Mouse (Mus musculus) liver, embryonic 11.5 days (tissue): Measurements from ENCODE around the gene Tekt5. TPM values are rescaled to one million over a fixed set of nuclear protein-coding genes. Genes with fewer than 3 reads are reported as not detected.

ENCODE experiments used
- ATAC-seq: fragments of 200-750 bp; cut with Nextera tagmentation; replicated peaks from 2 replicates; pipeline ENCODE4 v1.8.0; 2017; ENCODE audit warnings: moderate number of reproducible peaks, mild to moderate bottlenecking, moderate TSS enrichment, moderate library complexity; ENCODE audit not compliant: low FRiP score
- DNase-seq: peaks from one replicate; pipeline ENCODE4 v3.0.0-alpha.2; 2017; ENCODE audit warnings: low spot score
- H3K27ac ChIP-seq: fragments of 300-500 bp; sonication (generic); 2 replicates; pipeline ENCODE4 v1.5.1; 2014; ENCODE audit warnings: mild to moderate bottlenecking, low read depth, low read length, control low read depth
- H3K27me3 ChIP-seq: fragments of 300-500 bp; sonication (generic); replicated peaks from 2 replicates; pipeline ENCODE4 v1.6.1; 2014; ENCODE audit warnings: low read length, mixed read lengths; ENCODE audit not compliant: control insufficient read depth, insufficient read depth
- H3K36me3 ChIP-seq: fragments of 300-500 bp; sonication (generic); 2 replicates; pipeline ENCODE4 v1.6.1; 2014; ENCODE audit warnings: mild to moderate bottlenecking, low read length, moderate library complexity, mixed read lengths; ENCODE audit not compliant: control insufficient read depth, insufficient read depth
- H3K4me1 ChIP-seq: fragments of 300-500 bp; sonication (generic); replicated peaks from 2 replicates; pipeline ENCODE4 v1.6.1; 2014; ENCODE audit warnings: low read length, mixed read lengths; ENCODE audit not compliant: control insufficient read depth, insufficient read depth
- H3K4me2 ChIP-seq: fragments of 300-500 bp; sonication (generic); 2 replicates; pipeline ENCODE4 v1.6.1; 2014; ENCODE audit warnings: mild to moderate bottlenecking, control low read depth, moderate library complexity
- H3K4me3 ChIP-seq: fragments of 300-500 bp; sonication (generic); 2 replicates; pipeline ENCODE4 v1.5.1; 2014; ENCODE audit warnings: low read depth, low read length, control low read depth
- H3K9ac ChIP-seq: fragments of 300-500 bp; sonication (generic); 2 replicates; pipeline ENCODE4 v1.6.1; 2014; ENCODE audit warnings: low read depth, low read length, control low read depth
- H3K9me3 ChIP-seq: fragments of 300-500 bp; sonication (generic); 2 replicates; pipeline ENCODE4 v1.6.1; 2016; ENCODE audit warnings: low read length, inconsistent platforms, mixed read lengths; ENCODE audit not compliant: control insufficient read depth
- WGBS: fragments of 180-500 bp; shearing (Covaris S2); extraction: QIAGEN DNeasy Blood & Tissue Kit; methylation state at CpG from one replicate; pipeline ENCODE4 v1.1.7; 2014; 5-methylcytosine and 5-hydroxymethylcytosine counted together
- polyA plus RNA-seq: library from polyadenylated mRNA; unstranded; fragments of >200 nt; fragmentation: Nextera tagmentation; extraction: Ambion mirVana; gene quantifications from 2 replicates; pipeline ENCODE4 v1.2.1, GENCODE M21; 2014

The Tekt5 gene
- polyA plus RNA-seq, 1 experiment from 2014 or later = not detected

DNA sequence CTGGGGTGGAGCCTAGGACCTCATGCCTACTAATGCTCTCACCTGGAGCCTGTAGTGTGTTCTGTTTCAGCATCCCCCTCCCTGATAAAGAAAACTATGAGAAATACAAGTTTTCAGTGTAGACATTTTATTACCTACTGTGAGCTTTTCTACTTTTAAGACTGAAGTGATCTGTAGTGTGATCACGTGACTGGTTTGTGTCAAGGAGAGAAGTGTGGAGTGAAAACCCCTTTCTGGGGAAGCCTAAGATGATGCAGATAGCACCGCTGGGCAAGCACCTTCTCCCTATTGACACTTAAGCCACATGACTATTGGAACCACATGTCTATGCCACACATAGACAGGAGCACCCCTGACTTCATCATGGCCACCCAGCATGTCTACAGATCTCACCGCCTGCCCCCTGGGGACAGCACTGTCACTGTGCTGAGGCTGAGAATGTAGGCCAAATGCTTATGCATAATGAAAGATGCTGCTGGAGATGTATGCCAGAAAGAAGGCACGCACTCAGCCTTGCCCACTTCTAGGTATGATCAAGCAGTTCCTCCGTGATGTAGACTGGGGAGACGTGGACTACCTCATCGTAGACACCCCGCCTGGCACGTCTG lies 25.3 kb upstream of the Tekt5 start:
- Histone ChIP-seq H3K27me3 (no peaks in the 10 kb centered on the region), H3K4me3 (no peak overlapping the region), H3K36me3 (peaks cover 48% of the 10 kb centered on the region), H3K9ac (no peak overlapping the region), H3K4me1 (no peaks in the 10 kb centered on the region), H3K27ac (no peak overlapping the region), H3K9me3 (no peaks in the 10 kb centered on the region), H3K4me2 (no peak overlapping the region)
- WGBS = 94% methylated on average over 9 of the region's 9 CpGs
- ATAC-seq (no peak), DNase-seq (no peak)

DNA sequence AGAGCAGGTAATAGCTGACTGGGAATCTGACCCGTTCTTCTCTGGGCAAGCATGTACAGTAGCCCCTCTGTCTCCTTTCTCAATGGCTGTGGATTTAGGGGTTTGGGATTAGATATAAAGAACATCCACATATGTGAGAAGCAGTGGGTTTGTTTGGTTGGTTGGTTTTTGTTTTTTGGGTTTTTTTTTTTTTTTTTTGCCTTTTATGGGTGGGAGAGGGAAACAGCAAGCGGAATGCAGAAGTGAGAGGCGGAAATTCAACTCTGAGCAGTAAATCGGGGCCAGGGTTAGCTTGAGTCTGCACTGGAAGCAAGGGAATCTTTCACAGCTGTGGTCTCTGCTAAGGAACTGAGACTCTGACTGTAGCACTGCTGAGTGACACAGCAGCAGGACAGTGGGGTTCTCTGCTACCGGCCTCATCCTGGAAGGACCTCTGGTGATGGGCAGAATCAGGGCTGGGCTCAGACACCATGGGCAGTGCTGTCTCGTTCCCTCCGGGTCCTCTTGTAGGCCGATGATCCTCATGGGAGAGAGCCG lies 22.5 kb upstream of the Tekt5 start:
- Histone ChIP-seq H3K4me1 (no peaks in the 10 kb centered on the region; the same call in 1 of the 2 replicates), H3K9me3 (no peaks in the 10 kb centered on the region), H3K4me3 (no peak overlapping the region), H3K9ac (no peak overlapping the region), H3K4me2 (no peak overlapping the region), H3K27ac (no peak overlapping the region), H3K36me3 (peaks cover 52% of the 10 kb centered on the region), H3K27me3 (no peaks in the 10 kb centered on the region)
- WGBS = 95% methylated on average over 9 of the region's 9 CpGs
- no peak for DNase-seq
- no peak for ATAC-seq

DNA sequence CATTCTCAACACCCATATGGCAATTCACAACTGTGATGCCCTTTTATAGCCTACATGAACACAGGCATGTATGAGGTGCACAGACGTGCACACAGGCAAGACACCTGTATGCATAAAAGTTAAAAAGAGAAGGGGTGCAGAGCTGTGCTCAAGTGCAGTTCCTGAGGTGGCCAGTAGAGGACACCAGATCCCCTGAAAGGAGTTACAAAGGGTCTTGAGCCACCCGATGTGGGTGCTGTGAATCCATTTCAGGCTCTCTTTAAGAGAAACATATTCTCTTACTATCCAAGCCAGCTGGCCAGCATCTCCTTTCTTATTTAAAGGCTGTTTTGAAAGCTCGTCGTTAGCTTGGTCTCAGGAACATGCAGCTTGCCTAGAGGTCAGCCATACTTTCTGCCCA lies 21.6 kb upstream of the Tekt5 start:
- Histone ChIP-seq H3K27me3 (no peaks in the 10 kb centered on the region), H3K9ac (no peak overlapping the region), H3K4me3 (no peak overlapping the region), H3K4me1 (no peaks in the 10 kb centered on the region; the same call in 1 of the 2 replicates), H3K4me2 (no peak overlapping the region), H3K9me3 (no peaks in the 10 kb centered on the region), H3K36me3 (peaks cover 45% of the 10 kb centered on the region), H3K27ac (no peak overlapping the region)
- ATAC-seq (no peak), DNase-seq (no peak)
- WGBS = 88% methylated on average over 4 of the region's 4 CpGs

DNA sequence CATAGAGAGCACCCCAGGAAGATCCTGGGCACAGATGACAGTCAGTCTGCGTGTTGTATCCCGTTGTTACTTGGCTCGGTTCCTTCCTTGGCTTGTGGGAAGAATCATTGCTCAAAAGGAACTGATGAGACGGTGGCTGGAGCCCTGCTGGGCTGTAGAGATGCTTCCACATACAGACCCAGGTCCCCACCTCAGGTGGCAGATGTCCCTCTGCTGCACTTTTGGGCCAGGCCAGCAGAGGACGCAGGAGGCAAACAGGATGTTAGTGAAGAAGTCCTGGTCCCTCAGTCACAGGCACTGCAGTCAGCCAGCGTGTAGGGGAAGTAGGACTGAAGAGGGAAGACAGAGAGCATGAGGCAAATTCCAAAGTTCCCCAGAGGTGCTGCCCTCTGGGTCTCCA lies 20.7 kb upstream of the Tekt5 start:
- DNase-seq (no peak), ATAC-seq (no peak)
- Histone ChIP-seq H3K27ac (no peak overlapping the region), H3K4me3 (no peak overlapping the region), H3K9ac (no peak overlapping the region), H3K4me1 (peaks cover 4% of the 10 kb centered on the region), H3K4me2 (no peak overlapping the region), H3K9me3 (no peaks in the 10 kb centered on the region), H3K36me3 (peaks cover 39% of the 10 kb centered on the region), H3K27me3 (no peaks in the 10 kb centered on the region)
- 80% methylated on average over 6 of the region's 6 CpGs for WGBS

DNA sequence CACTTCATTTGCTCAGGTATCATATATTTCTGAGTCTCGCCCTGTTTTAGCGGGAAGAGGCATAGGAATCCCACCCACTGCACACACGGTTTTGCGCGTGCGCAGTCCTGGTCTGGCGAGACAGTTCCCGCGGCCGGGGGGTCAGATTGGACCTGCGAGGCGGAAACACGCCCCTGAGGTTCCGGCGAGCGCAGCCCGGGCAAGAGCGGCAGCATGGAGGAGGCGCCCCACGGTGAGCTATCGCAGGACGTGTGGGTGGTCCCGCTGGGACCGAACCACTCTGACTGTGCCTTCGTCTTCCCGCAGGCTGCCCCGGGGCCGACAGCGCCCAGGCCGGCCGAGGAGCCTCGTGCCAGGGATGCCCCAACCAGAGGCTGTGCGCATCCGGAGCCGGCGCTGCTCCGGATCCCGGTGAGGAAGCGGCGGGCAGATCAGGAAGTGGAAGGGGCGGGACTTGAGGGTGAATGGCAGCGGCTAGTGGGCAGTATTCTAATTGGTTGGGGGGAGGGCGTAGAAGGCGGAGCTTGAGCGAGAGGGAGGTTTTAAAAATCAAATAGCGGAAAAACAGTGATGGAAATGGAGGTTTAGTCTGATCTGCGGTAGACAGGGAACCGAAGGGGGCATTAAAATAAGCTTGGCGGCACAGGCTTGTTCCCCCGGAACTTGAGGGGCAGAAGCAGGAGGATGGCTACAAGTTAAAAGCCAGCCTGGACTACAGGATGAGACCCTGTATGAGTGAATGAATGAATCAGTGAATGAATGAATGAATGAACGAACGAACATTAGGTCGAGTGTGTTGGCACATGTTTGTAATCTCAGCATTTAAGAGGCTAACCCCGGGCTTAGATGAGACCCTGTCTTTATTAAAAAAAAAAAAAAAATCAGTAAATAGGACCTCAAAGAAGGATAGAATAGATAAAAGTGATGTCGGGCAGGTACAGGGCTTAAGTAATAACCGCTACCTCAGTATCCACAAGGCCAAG lies 16.8 kb upstream of the Tekt5 start, which contains the start of gene Nubp1:
TSS of gene Nubp1 (plus strand) at position 185 of the 983 bp plus-strand sequence.
- Histone ChIP-seq H3K4me3 (peak within 1 kb of the TSS; percentile 71), H3K36me3 (peaks cover 22% of the 10 kb centered on the region)
- 3% methylated on average over 56 of the region's 56 CpGs for WGBS

DNA sequence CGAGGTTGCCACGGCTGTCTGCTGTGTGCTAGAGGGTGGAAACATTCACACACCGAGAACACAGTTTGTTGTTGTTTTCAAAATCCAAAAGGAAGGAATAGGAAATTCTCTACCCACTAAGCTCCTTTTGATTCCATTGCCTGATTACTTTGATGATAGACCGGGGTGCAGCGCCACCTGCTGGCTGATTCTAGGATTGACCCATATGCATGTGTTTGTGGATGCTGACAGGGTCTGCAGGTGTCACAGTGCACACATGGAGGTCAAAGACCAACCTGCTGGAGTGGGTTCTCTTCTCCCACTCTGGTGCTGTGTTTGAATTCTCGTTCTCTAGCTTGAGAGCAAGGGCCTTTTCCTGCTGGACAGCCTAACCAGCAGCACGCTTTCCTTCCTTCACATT lies 3.9 kb upstream of the Tekt5 start:
- H3K27ac ChIP-seq = no peak overlapping the region
- peak; percentile 74 for DNase-seq
- H3K4me2 ChIP-seq = no peak overlapping the region
- H3K4me3 ChIP-seq = no peak overlapping the region
- ATAC-seq = no peak
- no peaks in the 10 kb centered on the region for H3K36me3 ChIP-seq
- H3K4me1 ChIP-seq = no peaks in the 10 kb centered on the region
- H3K9ac ChIP-seq = no peak overlapping the region
- H3K27me3 ChIP-seq = peaks cover 10% of the 10 kb centered on the region
- H3K9me3 ChIP-seq = no peaks in the 10 kb centered on the region
- WGBS = 34% methylated on average over 7 of the region's 7 CpGs

More for the DNA sequence above, 16.8 kb upstream of the Tekt5 start, which contains the start of gene Nubp1:
- Histone ChIP-seq H3K4me2 (peak within 1 kb of the TSS; percentile 79), H3K27ac (peak within 1 kb of the TSS; percentile 87), H3K9ac (peak within 1 kb of the TSS; percentile 80), H3K27me3 (no peaks in the 10 kb centered on the region), H3K9me3 (no peaks in the 10 kb centered on the region), H3K4me1 (peaks cover 4% of the 10 kb centered on the region)
- DNase-seq (peak; percentile 97), ATAC-seq (peak; percentile 96)

DNA sequence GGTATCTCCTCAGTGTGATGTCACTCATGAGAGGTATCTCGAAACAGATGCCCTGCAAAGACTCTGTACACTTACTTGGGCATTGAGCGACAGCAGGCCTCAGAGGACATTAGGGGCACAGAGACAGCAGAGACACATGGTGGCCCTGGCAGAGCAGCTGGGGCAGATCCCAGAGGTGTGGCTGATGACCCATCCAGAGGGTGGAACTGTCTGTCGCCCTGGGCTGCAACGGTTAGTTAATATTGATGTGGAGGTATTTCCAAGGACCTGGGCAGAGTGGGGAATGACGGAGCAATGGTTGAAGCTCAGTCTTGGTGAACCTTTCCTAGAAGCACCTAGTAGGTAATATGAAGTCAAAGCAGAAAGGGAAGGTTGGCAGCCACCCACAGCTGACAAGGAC lies 3.5 kb upstream of the Tekt5 start:
- no peak overlapping the region for H3K4me3 ChIP-seq
- H3K27ac ChIP-seq = no peak overlapping the region
- no peaks in the 10 kb centered on the region for H3K9me3 ChIP-seq
- H3K36me3 ChIP-seq = no peaks in the 10 kb centered on the region
- H3K4me2 ChIP-seq = no peak overlapping the region
- H3K9ac ChIP-seq = no peak overlapping the region
- no peaks in the 10 kb centered on the region for H3K4me1 ChIP-seq
- DNase-seq (no peak), ATAC-seq (no peak)
- WGBS = 70% methylated on average over 5 of the region's 5 CpGs
- H3K27me3 ChIP-seq = peaks cover 10% of the 10 kb centered on the region

DNA sequence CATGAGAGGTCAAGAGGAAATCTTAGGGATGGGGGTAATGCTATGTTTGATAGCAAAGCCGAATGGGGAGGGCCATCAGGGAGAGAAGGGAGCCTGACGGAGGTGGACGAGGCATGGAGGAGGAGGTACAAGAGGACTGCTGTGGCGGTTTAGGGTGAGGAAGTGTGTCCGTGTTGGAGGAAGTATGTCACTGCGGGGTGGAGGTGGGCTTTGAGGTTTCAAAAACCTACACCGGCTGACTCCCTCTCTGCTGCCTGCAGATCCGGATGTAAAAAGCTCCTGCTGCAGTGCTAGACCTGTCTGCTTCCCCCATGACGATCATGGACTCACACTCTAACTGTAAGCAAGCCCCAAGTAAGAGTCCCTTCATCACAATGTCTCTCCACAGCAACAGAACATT lies 2.7 kb downstream of the Tekt5 start:
- WGBS = 57% methylated on average over 9 of the region's 9 CpGs
- H3K27me3 ChIP-seq = peaks cover 10% of the 10 kb centered on the region
- H3K9me3 ChIP-seq = no peaks in the 10 kb centered on the region
- DNase-seq = no peak
- no peak overlapping the region for H3K27ac ChIP-seq
- H3K4me3 ChIP-seq = no peak overlapping the region
- no peak for ATAC-seq
- no peaks in the 10 kb centered on the region for H3K36me3 ChIP-seq
- no peaks in the 10 kb centered on the region; the same call in 1 of the 2 replicates for H3K4me1 ChIP-seq
- H3K9ac ChIP-seq = no peak overlapping the region
- no peak overlapping the region for H3K4me2 ChIP-seq
